Mouse (Mus musculus): ENCODE results near the gene Mylk2. TPM values are rescaled to one million over a fixed set of nuclear protein-coding genes. Genes with fewer than 3 reads are reported as not detected.

Gene Mylk2
- total RNA-seq (2023) = not detected

DNA sequence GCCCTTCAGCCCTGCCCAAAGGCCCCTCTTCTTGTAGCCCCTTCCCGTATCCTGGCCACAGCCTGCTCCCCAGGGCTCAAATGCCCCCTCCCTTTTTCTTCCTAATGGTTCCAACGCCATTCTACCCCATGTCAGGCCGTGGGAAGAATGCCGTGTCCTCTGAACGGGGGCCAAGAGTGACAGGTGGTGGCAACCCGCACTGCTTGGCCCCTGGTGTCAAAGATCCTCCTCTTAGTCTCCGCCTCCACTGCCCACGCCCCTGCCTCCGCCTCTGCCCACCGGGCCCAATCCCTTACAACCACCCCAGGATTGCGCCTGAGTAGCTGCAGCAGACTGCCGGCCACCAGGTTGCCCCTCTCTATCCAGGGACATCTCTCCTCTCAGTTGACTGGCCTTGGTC, at the start of gene Mylk2:
Mylk2 (plus strand) TSS at position 322 of the 400 bp plus-strand sequence.

DNA sequence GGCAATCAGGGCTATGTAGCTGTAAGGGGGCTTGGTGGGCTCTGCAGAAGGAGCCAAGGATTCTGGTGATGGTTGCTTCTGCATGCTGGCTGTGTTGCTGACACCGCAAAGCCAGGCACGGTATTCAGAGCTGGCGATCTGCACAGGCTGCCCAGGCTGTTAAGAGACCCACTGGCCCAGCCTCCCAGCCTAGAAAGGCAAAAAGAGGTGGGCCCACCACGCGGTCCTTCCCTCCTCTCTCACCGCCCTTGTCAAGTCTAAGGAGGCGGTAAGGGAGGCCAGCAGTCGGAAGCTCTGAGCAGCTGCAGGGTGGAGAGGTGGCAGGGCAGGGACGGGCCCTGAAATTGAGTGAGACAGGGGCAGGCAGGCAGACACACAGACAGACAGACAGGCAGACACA, 21.9 kb downstream of the Mylk2 start, which contains the start of gene Foxs1:
Foxs1 (minus strand) TSS at position 161 of the 400 bp plus-strand sequence.

DNA sequence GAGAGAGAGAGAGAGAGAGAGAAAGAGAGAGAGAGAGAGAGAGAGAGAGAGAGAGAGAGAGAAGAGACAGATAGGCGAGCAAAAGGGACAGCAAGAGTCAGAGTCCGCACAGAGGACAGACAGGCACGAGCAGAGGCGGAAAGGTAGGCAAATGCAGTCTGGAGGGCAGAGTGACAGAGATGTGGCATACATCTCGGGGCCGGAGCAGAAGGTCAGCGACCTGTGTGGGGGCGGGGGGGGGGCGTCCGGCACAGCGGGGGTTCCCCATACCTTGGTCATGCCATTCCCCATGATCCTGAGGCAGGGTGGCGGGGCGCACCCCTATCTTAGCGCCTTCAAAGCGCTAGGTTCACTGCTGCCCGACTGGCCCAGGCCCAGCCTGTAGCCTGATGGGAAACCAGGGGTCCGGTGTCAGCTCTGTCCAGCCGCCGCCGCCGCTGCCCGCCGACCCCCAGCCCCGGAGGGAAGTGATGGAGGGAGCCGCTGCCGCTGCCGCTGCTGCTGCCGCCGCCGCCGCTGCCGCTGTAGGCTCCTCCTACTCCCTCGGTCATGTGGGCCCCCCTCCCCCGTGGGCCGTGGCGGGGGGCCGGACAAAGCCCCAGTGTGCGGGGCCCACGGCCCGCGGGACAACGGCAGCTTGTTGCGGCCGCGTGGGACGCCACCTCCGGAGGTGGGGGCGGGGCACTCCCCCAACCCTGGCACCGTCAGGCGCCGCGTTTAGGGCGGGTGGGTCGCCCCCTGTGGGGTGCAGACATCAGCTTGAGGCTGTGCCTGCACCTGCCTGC, 40.1 kb downstream of the Mylk2 start, which contains the start of gene Dusp15:
Dusp15 (minus strand) TSS at position 634 of the 785 bp plus-strand sequence.

DNA sequence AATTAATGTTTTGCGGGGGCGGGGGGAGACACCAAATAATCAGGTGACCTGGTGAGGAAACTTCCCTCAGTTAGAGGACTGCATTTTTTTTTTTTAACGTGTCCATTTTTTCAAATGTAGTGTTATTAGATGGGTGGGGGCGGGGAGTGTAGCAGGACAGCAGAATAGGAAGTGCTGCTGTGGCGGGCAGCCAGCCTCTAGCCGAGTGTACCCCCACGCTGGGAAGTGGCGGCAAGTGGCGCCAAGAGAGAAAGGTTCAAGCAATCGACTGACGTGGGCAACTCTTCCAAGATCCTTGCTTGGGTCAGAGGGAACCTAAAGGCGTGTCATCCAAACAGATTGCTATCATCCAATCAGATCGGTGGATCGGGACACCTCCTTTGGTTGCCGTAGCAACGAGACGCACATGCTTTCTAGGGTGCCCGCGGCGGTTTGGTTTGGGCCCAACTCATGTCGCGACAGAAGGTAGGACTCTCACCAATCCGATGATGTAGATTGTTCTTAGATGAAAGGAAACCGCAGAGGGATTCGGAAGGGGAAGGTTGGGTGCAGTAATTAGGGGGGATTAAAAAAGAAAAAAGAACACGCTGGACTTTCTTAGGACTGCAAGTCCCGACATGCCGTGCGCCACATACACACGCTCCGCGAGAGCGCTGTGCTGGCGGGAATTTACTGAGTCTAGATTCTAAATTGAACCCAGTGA, 51.1 kb downstream of the Mylk2 start, which contains the start of gene Ttll9:
Ttll9 (plus strand) TSS at position 395 of the 703 bp plus-strand sequence.

Other genes starting within 250 kb of the Mylk2 start
- gene H13, start 241.9 kb upstream of the Mylk2 start, total RNA-seq (2023) = 100 to 1,000 TPM; 100 to 106 TPM
- gene Mcts2, start 224.3 kb upstream of the Mylk2 start, total RNA-seq (2023) = 10 to 100 TPM; 24.4 to 28.9 TPM
- gene Id1, start 175.1 kb upstream of the Mylk2 start, total RNA-seq (2023) = 1 to 10 TPM in 1 of 2 experiments, under 1 TPM in 1; 0.62 to 1.0 TPM
- not detected for gene Cox4i2, start 157.2 kb upstream of the Mylk2 start, total RNA-seq (2023)
- 1 to 10 TPM; 7.6 to 9.0 TPM for gene Bcl2l1, start 79.6 kb upstream of the Mylk2 start, total RNA-seq (2023)
- 1 to 10 TPM; 1.0 to 2.8 TPM for gene Tpx2, start 63.4 kb upstream of the Mylk2 start, total RNA-seq (2023)
- gene Foxs1, start 21.9 kb downstream of the Mylk2 start, total RNA-seq (2023) = not detected
- not detected for gene Dusp15, start 40.3 kb downstream of the Mylk2 start, total RNA-seq (2023)
- gene Ttll9, start 51.1 kb downstream of the Mylk2 start, total RNA-seq (2023) = not detected
- gene Pdrg1, start 104.1 kb downstream of the Mylk2 start, total RNA-seq (2023) = 10 to 100 TPM; 64.1 to 91.3 TPM
- not detected for gene Xkr7, start 120.5 kb downstream of the Mylk2 start, total RNA-seq (2023)
- not detected for gene Ccm2l, start 154.6 kb downstream of the Mylk2 start, total RNA-seq (2023)
- 100 to 1,000 TPM; 142 to 161 TPM for gene Hck, start 197.1 kb downstream of the Mylk2 start, total RNA-seq (2023)
- 10 to 100 TPM; 71.6 to 71.8 TPM for gene Tm9sf4, start 250.0 kb downstream of the Mylk2 start, total RNA-seq (2023)

Data from B cell, adult 67 days (primary cell).